Mouse (Mus musculus) regulatory T cell (primary cell): ENCODE measurements around the gene Cyp2d22.

Experiments
- in situ Hi-C: fragments of 300-600 bp; cut with MboI, MseI; formaldehyde crosslinking; loops from one replicate; pipeline ENCODE4 v1.15.1; 2025; ENCODE audit warnings: high pct_unique_total_duplicates

Gene Cyp2d22

DNA sequence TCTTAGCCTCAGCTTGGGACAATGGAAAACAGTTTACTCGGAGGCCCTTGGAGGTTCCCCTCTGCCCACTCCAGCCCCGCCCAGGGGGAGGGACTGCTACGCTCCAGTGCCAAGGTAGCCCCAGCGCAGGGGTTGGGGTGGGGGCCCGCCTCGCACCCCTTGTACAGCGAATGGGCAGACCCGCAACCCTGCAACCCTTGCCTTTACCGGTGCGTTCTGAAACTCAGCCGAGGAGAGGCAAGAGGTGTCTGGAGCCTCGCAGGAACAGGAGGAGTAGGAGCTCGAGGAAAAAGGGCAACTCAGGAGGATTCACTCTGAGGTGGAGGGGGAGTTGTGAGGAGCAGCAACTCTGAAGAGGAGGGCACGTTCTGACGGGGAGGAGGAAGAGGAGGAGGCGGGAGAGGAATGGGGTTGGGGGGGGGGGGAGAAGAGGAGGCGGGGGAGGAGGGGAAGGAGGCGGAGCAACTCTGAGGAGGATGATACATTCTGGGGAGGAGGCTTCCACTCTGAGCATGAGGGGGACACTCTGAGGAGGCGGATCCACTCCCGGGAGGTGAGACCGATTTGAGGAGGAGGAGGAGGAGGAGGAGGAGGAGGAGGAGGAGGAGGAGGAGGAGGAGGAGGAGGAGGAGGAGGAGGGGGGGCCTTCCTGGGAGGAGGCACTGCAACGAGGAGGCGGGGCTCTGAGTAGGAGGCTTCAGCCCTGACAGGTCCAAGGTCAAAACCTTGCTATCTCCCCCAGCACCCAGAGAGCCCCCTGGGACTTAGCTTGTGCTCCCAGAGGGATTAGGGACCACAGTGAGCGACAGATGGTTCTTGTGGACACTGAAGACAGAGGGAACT is at the start of gene Cyp2d22:
Gene Cyp2d22 (minus strand): TSS at position 390 of the 843 bp plus-strand sequence.
- in situ Hi-C loops: no loop called here

DNA sequence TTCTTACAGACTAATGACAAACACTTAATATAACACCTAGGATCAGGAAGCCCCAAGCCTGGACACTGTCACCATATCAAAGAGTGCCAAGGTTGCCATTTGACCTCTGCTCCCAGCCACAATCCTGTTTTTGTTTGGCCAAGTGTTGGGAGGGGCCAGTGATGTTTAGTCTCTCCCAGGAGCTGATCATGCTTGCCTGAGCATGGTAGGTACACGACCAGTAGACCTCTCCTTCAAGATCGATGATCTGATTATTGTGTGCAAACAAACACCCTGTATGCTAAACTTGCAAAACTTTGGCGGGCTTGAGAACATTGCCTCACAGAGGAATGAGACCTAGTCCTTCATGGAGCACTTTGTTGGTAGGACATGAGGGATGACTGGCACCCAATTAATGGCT is 43.4 kb upstream of the Cyp2d22 start:
- in situ Hi-C loops: loop anchor here (10.0 kb wide), 1 partner anchor 961 kb away; no protein-coding TSS in a partner anchor

DNA sequence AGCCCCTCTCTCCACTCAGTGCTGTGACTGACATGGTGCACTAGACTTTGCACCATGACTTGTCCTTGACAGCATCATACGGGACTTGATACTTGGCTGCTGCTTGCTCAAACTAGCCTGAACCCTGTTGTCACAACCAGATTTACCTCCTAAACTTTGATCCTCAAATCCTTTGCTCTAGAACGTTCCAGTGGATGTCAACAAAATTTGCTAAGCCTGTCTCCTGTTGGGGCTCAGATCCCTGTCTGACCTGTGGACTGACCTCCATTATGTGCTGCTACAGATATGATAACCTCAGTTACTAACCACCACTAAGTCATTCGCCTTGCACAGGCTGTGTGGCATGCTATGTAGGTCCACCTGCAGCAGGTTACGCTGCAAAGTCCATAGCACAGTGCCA is 42.9 kb upstream of the Cyp2d22 start:
- in situ Hi-C loops: loop anchor here (10.0 kb wide), 1 partner anchor 962 kb away; no protein-coding TSS in a partner anchor

DNA sequence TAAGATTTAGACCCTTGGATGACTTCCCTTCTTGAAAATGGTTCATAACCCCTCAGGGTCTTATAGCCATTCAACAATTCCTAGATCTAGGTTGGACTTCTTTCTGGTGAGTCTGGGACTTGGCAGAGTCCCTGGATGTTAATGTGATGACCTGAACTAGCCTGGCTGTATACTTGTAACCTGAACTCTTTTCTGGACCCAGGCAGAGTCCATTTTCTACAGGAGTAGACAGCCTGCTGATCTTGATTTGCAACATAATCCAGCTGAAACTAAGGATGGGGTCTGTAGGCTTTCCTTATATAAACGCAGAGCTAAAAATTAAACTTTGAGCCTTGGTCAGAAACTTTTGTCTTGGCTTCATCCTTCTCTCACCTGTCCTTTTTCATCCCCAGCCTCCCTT is 38.6 kb upstream of the Cyp2d22 start:
- in situ Hi-C loops: no loop called here

DNA sequence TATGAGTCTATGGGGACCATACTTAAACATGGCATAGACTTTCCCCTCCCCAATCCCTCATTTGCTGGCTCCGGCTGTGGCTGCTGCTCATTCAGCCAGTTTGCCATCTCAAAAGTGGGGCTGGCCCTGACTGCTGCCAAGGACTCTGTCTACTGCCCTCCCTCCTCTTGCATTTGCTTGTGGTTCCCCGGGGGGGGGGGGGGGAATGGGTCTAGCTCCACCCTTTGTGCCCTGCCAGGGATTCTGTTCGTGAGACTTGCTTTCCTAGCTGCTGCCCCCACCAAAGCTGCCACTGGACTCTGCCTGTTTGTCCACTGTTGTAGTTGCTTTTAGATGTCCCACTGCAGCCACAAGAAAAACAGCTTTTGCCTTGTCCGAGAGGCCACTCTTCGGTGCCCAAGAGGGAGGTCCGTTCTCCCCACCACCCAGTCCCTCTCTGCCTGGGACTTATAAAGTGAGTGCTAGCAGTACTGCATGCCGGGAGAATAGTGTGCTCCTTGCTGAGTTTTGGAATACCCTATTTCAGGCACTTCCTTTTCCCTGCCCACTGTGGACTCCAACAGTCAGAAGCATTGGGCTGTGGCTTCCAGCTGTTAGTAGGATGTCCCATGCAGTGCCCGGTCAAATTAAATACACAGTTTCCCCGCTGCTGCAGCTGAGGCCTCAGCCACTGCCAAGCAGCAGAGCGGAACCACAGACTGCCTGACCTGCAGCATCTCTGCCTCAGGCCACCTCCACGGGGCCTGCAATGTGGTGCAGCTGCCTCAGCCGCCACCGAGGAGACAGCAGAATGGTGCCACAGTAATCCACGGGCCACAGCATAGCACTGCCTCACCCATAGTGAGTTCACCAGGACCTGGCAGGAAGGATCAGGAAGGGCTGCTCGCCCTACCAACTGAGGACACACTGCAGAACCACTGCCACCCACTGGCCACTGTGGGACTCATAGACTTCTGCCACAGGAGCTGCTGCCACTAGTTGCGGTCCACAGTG is 37.0 kb upstream of the Cyp2d22 start:
- in situ Hi-C loops: no loop called here

DNA sequence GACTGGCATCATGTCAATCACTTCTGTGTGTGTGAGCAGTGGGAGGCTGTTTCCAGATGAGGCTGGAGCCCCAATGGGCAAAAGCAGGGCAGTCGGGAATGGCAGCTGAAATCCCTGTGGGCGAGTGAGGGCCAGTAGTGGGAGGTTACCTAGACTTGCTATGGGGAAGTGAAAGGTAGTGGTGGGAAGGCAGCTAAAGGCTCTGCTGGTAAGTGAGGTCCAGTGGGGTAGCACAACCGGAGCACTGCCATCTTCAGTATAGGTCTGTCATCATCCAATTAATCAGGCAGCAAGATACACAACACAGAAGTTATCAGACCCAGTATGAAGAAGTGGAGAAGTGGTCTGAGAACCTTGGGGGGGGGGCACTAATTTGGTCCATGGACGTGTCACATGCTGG is 27.5 kb upstream of the Cyp2d22 start:
- in situ Hi-C loops: no loop called here

DNA sequence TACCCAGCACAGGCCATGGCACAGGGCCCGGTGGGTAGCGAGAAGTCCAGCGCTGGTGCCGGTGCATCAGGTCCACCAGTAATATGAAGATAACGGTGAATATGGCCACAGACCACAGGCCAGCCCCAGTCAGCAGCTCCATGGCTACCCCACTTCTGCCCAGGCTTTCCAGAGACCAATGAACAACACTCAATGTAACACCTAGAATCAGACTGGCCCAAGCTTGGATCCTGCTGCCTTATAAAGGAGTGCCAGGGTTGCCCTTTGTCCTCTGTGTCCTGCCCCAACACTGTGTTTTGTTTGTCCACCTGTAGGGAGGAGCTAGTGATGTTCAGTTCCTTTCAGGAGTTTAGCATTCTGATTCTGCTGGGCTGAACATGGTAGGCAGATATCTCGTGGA is 26.9 kb upstream of the Cyp2d22 start, which contains the start of gene Cyp2d10:
Gene Cyp2d10 (minus strand): TSS at position 215 of the 400 bp plus-strand sequence.
- in situ Hi-C loops: no loop called here

DNA sequence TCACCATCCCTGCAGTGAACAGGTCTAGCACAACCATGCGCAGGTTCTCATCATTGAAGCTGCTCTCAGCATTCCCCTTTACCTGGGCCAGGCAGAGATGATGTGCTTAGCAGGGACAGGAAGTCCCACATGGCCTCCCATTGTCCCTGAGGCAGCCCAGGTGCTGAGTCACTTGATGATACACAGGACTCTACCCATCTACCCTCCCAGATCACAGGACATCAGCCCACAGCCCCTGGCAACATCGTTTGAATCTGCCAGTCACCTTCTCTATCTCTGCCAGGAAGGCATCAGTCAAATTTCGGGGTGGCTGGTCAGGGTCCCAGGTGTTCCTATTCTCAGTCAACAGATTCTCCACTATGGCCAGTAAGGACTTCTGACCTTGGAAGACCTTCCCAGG is 24.1 kb upstream of the Cyp2d22 start:
- in situ Hi-C loops: no loop called here

DNA sequence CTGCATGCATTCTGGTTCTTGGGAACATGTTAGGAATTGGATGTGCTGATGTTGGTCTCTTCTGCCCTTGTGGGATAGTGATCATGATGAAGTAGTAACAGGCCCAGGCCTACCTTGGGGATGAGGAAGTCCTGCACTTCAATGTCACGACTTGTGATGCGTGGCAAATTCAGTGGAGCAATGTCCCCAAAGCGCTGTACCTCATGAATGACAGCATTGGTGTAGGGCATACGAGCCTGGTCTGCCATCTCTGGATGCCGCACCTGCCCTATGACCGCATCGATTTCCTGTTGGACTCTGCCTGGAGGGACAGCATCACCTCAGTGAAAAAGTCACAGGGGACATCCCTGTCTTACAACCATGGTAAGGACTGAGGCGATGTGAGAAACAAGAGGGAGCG is 23.5 kb upstream of the Cyp2d22 start:
- in situ Hi-C loops: no loop called here

DNA sequence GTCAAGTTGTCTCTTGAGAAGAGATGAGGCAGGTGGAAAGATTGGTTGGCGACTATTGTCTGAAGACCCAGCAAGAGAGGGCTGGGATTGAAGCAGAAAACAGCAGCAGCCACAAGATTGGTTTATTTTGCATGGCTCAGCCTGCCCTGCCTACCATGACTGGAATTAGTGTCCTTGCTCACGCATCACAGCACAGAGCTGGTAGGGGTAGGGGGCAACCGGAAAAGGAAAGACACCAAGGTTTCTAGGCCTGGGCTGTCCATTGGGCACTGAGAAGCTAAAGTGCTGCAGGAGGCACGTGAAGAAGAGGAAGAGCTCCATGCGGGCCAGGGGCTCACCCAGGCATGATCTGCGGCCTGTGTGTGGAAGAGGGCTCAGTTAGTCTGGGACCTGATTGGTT is 22.7 kb upstream of the Cyp2d22 start:
- in situ Hi-C loops: no loop called here

DNA sequence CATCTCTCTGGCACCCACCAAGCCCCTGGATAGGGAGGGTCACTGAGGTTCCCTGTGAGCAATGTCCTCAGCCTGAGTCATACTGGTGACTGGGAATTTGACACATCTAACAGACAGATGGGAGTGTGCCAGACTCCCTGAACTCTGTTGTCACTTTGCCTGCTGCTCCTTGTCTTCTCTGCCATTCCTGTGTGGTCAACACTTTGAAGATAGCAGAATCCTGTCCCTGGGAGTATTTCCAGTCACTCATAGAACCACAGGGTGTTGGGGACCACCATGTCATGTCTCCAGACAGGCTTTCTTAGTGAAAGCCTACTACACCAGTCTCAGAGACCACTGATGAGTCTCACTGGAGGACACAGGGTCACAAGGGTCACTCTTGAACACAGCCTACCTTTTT is 22.0 kb upstream of the Cyp2d22 start:
- in situ Hi-C loops: no loop called here

DNA sequence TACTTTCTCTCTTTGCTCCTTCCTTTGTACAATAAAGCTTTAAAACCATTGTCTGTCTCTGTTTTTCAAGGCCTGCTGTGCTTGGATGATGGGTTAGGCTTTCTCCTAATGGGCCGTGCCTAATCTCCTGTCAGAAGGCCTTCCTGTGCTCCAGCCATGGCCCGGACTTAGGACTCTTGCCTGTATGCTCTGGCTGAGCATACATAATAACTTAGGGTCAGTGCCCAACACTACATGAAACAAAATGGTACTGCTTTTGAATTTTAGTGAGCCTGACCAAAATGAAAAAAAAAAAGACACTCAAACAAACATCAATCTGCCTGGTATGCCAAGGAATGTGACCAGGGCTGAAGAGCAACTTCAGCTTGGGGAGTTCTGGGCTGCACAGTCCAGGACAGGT is 21.5 kb upstream of the Cyp2d22 start:
- in situ Hi-C loops: no loop called here

DNA sequence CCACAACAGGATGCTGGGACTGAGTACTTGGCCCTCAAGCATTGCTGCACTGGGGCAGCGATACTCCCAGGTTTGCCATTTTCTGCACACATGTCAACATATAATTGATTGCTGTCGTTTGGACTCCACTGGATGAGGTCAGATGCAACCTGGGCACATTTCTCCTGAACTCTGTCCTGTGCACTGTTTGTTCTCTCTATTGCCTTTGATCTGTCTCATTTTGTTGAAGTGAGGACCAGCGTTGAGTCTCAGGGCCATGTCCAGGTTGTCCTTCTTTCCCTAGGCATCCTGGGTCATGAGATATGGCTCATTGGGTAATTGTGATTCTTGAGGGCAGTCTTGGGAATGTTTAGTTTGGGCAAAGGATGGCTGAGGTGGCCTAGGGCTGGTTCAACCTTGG is 15.9 kb upstream of the Cyp2d22 start:
- in situ Hi-C loops: loop anchor here (10.0 kb wide), 1 partner anchor 629 kb away; no protein-coding TSS in a partner anchor

DNA sequence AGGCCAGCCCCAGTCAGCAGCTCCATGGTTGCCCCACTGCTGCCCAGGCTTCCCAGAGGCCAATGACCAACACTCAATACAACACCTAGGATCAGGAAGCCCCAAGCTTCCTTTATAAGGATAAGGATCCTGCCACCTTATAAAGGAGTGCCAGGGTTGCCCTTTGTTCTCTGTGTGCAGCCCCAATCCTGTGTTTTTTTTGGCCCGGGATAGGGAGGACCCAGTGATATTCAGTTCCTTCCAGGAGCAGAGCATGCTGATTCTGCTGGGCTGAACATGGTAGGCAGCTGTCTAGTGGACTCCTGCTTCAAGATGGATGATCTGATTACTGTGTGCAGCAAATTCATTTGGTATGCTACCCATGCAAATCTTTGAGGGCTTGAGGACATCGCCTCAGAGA is 13.9 kb upstream of the Cyp2d22 start, which contains the start of gene Cyp2d11:
Gene Cyp2d11 (minus strand): TSS at position 101 of the 400 bp plus-strand sequence.
- in situ Hi-C loops: loop anchor here (5.0 to 10.0 kb wide), 2 partner anchors 58 to 631 kb away; no protein-coding TSS in a partner anchor

DNA sequence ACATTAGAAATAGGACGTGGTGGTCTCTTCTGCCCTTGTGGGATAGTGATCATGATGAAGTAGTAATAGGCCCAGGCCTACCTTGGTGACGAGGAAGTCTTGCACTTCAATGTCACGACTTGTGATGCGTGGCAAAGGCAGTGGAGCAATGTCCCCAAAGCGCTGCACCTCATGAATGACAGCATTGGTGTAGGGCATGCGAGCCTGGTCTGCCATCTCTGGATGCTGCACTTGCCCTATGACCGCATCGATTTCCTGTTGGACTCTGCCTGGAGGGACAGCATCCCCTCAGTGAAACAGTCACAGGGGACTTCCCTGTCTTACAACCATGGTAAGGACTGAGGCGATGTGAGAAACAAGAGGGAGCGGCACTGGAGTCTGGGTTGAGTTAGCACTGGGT is 9.9 kb upstream of the Cyp2d22 start:
- in situ Hi-C loops: loop anchor here (5.0 to 10.0 kb wide), 2 partner anchors 62 to 635 kb away; no protein-coding TSS in a partner anchor

DNA sequence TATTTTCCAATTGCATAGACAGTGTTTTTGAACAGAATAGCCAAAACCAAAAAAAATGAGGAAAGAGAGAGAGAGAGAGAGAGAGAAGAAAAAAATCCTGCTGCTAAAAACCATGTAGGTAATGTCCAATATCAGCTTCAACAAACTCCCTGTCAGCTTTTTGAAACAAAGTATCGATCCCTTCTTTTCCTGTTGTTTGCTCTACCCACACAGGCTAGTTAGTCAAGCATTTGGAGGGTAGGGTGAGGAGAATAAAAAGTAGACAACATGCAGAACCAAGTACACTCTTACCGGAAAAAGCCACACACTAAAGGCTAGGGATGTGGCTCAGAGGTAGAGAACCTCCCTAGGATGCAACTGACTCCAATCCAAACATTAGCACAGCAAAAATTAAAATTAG is 5.7 kb upstream of the Cyp2d22 start:
- in situ Hi-C loops: no loop called here

DNA sequence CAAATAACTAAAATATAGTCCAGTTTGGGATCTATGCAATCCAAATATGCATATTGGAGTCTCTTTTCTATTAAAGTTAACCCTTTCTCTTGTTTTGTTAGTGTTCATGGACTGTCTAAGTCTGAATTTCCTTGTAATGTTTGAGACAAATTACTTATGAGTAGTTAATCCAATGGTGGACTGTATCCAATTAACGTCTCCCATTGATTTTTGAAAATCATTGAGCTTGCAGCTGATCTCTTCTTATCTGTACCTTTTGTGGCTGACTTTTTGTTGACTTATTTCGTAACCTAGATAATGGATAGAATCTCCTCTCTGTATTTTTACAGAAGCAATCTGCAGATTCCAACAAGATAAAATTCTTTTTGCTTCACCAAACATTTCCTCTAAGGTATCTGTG is 2.4 kb upstream of the Cyp2d22 start:
- in situ Hi-C loops: no loop called here

DNA sequence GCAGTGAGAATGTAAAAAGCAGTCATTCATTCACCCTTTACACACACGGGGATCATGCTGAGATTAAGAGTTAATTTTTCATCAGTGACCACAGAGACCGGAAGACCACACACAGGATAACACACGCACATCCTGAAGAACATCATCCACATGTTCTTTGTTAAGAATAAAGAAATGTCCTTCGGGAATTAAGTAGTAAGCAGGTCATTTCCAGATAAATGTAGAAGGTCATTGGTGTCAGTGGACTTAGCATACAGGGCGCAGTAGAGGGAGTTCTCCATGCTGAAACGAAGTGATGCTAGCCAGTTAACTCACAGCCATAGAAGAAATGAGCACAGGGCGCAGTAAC is 628 bp upstream of the Cyp2d22 start:
- in situ Hi-C loops: no loop called here

DNA sequence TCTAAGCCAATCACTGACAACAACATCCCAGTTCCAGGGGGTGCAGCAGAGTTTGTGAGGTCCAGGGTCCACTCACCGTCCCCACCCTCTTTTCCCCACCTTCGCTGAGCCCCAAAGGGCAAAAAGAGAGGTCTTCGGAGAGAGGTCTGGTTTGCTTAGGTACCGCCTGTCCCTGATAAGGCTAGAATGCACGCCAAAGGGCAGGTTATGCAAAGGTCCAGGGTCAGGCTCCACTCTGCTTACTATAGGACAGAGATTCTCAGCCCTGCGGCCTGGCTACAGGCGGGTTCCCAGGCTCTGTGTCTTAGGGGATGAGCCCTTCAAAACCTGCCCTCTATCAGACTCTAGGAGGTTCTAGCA is 569 bp downstream of the Cyp2d22 start:
- in situ Hi-C loops: no loop called here

DNA sequence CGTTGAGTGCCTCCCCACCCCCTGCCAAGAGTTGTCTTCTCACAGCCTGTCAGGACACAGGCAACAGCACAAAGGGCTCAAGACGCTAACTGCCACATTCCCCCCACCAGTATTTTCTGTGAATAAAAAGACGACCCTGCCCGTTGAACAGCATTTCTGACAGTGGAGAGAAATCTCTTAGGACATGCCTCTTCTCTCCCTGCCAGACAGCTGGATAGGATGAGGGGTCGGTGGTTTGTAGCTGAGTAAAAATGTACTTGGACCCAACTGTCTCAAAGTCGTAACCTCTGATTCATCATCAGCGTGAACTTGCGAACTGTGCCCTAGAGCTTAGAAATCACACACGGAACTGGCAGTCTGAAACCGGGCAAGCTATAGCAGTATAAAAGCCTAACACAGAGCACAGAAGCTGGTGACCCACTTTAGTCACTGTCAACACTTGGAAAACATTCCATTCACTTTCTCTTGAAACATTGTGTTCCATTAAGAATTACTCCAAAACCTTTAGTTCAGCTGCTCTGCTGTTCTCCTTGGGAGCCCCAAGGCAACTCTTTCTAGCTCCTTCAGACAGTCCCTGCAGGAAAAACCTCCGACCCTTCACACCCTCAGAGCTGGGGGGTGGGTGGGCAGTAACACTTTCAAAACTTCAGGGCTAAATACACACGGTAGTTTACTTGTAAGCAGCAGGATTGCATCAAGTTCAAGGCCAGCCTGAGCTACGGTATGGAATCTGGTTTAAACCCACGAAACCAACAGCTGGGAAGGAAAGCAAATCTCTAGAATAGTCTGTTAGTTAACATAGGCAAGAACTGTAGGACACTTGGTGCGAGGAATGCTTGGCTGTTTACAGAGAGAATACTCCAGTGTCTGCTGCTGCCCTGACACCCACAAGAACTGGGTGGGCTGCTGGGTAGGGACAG is 1.5 kb downstream of the Cyp2d22 start:
- in situ Hi-C loops: no loop called here

DNA sequence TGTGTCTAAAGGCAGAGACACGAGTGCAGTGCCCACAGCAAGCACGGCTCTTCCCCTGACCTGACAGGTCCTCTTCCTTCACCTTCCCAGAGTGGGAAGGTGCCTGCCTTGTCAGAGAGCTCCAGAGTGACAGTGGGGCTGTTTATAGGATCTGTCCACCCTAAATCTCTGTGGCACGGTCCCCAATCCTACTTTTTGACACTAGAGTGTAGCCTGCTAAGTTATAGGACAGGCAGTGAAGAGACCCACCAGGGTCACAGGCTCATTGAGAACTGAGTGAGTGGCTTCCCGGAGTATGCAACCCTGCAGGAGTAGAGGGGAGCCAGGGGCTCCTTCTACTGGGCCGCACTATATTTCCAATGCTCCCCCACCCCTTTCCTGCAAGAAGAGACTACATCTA is 2.4 kb downstream of the Cyp2d22 start:
- in situ Hi-C loops: no loop called here
